Mouse (Mus musculus): ENCODE measurements around the gene Dnajc11. TPM values are rescaled to one million over a fixed set of nuclear protein-coding genes. Genes with fewer than 3 reads are reported as not detected.

Dnajc11 gene
- total RNA-seq, 2 experiments from 2014 or later: 66.9 to 70.5 TPM

DNA sequence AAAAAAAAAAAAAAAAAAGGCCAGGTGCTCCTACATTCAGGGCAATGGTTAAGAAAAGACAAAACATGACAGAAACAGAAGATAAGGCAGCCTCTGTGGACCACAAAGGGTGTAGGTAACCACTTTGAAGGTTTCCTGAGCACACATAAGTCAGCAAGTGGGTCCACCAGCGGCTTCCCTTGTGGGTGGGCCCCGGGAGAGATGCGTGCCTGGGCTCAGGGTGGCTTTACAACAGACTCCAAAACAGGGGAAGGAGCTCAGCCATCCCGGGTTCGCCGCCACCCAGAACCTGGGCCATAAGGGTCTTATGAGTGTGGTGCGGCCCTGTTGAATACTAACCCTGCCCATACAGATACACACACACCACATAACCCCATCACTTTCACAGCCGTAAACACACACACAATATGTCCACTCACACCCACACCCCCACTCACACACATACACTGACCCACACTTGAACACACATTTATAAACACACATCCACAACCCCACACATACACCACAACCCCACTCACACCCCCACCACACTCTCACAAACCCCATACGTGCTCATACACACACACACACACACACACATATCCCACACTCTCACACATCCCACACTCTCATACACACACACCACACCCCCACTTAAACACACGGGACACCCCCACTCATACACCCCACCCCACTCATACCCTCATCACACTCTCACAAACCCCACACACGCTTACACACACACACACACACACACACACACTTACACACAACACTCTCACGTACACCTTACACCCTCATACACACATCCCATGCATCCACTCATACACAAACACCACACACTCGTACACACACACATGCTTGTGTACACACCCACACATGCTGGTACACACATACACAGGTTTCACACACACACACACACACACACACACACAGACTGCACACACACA is 651 bp upstream of the Dnajc11 start:
- DNase-seq (ENCODE audit: low spot score in 2 of 2): no peak

DNA sequence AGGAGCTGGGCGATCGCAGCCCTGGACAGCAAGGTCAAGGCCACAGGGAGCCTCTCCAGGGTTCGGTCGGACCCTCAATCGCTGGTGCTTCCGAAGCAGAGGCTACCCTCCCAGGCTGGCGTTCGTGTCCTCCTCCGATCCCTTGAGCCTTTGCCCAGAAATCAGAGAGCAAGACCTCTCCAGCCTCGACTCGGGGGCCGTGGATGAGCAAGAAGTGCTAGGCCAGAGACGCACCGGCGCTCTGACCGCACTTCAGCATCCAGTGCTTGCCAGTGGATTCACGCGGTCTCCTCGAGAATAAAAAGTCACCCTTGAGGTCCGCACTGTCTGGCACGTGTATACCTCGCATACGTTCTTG is 703 bp downstream of the Dnajc11 start:
- DNase-seq (ENCODE audit: low spot score in 2 of 2): no peak

- DNase-seq (ENCODE audit: low spot score in 2 of 2): no peak
Observed at GRCm38 (mm10) chr4:151937441-151937840, 4.0 kb downstream of the Dnajc11 start.

GRCm38 (mm10) chr4:151938089-151938488 is 4.6 kb downstream of the Dnajc11 start:
- DNase-seq (ENCODE audit: low spot score in 2 of 2): no peak

DNA sequence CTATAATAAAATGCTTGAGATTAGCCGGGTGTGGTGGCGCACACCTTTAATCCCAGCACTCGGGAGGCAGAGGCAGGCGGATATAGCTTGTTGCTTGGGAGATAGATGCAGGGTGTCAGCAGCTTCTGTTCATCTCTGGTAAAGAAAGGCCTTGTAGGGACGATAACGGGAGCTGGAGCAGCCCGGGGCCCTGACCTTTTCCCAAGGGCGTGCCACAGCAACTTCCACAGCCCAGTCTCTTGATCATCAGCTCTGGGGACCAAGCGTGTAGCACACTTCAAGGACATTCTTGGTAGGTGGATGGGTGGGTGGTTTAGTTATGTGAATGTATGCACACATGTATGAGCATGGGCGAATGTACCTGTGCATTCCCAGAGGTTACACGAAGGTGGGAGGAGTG is 12.7 kb downstream of the Dnajc11 start:
- no peak for DNase-seq (ENCODE audit: low spot score in 2 of 2)

- no peak for DNase-seq (ENCODE audit: low spot score in 2 of 2)
Observed at GRCm38 (mm10) chr4:151948497-151949471, 15.3 kb downstream of the Dnajc11 start.

- no peak for DNase-seq (ENCODE audit: low spot score in 2 of 2)
Observed at GRCm38 (mm10) chr4:151953209-151953608, 19.7 kb downstream of the Dnajc11 start.

DNA sequence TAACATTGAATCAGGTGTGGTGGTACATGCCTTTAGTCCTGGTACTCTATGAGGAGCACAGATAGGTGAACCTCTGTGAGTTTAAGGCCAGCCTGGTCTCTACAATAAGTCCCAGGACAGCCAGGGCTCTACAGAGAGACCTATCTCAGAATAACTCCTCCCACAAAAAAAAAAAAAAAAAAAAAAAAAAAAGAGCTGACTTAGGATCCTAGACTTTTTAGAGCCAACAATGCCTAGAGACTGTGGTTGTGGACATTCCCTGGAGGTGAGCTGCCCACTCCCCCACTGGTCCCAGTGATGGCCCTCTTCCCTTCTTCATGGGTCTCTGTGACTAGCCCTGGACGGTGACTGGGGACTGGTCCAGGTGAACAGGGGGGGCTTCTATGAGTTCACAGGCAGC is 22.3 kb downstream of the Dnajc11 start:
- DNase-seq (ENCODE audit: low spot score in 2 of 2): no peak

- no peak for DNase-seq (ENCODE audit: low spot score in 2 of 2)
Observed at GRCm38 (mm10) chr4:151957584-151958315, 24.3 kb downstream of the Dnajc11 start.

DNA sequence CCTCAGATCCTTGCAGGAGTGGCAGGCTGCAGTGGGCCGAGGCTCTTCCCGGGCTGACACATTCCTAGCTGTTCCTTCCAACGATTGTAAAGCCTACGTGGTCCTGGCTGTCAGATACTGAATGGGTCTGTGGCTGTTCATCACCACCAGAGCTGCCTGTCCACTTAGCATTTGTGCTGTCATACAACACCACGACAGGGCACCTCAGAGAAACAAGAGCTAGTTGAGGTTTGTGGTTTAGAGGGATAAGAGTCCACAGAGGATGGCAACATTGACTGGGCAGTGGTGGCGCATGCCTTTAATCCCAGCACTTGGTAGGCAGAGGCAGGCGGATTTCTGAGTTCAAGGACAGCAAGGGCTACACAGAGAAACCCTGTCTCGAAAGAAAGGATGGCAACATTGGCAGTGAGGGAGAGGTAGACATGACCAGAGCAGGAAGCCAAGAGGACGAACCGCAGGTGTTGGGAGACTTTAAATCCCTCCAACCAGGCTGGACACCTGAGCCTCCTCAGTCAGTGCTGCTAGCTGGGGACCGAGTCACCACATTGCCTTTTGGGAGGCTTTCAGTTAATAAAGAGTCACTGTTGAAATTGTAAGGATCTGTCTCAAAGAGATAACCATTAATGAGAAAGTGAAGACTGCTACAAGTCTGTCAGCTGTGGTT is 26.5 kb downstream of the Dnajc11 start:
- no peak for DNase-seq (ENCODE audit: low spot score in 2 of 2)

DNA sequence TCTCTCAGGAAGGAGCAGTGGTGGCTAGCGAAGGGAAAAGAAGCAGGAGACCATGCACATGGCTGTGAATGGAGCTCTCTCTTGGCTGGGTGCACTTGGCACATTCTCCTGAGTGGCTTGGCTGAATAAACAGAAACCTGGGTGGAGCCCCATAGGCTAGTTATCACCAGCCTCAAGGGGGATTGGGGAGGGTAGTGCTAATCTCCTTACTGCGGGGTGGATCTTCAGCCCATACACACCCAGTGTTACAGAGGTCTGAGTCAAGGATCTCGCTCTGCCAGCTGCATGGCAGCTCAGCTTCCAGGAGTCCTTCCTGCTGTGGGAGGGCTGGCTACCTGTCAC is 27.0 kb downstream of the Dnajc11 start:
- DNase-seq (ENCODE audit: low spot score in 2 of 2): no peak

DNA sequence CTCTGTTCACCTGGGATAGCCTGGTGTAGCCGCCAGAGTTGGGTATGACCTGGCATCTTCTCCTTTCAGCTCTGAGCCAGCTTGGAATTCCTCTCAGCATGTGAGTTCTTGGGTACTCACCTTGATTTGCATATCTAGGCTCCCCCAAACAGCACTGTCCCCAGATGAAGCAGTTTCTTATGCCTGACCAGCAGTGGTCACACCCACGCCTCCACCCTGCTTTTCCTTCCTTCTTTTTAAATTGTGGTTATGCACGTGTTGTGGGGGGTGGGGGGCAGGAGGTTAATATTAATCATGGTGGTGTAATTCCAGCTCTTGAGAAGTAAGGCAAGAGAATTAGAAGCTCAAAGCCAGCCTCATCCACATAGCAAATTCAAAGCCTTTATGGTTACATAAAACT is 29.3 kb downstream of the Dnajc11 start:
- no peak for DNase-seq (ENCODE audit: low spot score in 2 of 2)

DNA sequence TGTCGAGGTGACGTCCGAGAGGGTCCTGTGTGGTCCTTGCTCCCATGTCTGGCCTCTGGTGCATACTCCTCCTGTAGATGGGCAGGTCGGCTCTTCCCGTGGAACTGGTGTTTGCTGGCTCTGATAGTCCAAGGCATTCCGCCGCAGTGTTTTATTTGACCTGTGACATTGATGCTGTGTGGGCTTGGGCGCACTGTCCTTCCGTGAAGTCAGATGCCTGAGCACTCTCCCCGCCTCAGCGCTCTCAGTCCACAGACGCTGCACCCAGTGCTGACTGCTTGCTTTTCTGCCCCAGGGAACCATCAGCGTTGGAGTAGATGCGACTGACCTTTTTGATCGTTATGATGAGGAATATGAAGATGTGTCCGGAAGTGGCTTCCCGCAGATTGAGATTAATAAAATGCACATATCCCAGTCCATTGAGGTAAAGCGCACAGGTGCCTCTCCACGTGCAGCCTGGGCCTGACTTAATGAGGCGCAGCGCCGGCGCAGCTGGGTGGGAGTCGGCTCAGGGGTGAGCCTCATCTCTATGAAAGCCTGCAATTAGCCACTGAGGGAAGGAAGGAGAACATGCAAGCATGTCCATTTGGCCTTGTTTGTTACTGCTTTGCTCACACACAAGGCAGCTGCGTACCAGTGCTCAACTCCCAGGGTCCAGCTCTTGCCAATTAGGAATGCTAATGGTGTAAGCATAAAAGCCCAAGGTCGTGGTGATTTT is 34.9 kb downstream of the Dnajc11 start:
- no peak for DNase-seq (ENCODE audit: low spot score in 2 of 2)

GRCm38 (mm10) chr4:151972221-151972967 is 38.9 kb downstream of the Dnajc11 start:
- no peak for DNase-seq (ENCODE audit: low spot score in 2 of 2)

DNA sequence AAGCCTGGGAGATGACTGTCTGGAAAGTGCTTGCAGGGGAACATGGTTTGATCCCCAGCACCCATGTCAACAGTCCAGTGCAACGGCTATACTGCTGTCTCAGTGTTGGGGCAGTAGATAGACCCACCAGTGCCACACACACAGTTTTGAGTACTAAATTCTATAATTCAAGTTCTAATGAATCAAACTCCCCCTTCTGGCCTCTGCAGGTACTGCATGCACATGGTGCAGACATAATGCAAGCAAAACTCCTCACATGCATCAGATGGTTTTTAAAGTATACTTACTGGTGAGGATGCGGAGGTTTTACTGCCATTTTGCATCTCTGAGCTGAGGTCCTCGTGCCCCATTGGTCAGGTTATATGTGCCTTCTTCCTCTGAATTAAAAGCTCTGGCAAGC is 42.0 kb downstream of the Dnajc11 start:
- peak in 1 of 2 experiments; percentile 48 for DNase-seq (ENCODE audit: low spot score in 2 of 2)

GRCm38 (mm10) chr4:151977748-151978147 is 44.3 kb downstream of the Dnajc11 start:
- DNase-seq (ENCODE audit: low spot score in 2 of 2): peak; percentile 89 to 90

DNA sequence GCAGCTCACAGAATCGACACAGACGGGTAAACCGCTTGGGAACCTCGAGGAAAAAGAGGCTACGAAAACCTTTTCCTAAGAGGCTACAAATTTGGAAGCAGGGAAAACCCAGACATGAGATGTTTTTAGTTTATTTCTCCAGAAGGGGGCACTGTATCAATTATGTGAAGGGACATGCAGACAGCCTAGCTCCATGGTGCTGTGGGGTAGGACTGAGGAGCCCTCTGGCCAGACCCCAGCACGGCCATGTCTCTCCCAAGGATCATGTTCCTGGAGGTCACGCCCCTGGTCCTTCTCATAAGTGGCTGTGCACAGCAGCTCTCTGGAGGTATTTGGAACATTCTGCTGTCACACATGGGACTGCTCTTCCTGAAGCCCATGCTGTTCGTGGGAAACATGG is 47.2 kb downstream of the Dnajc11 start:
- DNase-seq (ENCODE audit: low spot score in 2 of 2): no peak

DNA sequence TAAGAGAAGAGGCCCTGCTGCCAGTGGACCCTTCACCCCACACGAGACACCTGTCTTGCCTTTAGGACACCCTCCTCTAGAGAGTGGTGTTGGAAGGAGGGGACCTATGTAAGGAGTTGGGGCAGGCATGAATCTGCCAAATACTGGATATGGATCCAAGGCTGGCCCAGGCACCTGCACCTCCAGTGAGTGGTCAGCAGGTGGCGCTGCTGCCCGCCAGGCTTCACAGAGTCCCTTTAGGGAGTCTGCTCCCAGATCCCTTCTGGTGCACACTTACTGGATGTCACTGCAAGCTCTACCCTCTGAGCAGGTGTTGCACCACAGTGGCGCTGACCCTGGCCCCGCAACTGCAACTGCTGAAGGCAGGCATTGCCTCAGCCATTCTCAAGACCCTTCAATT is 47.9 kb downstream of the Dnajc11 start:
- DNase-seq (ENCODE audit: low spot score in 2 of 2): peak; percentile 85 to 88

DNA sequence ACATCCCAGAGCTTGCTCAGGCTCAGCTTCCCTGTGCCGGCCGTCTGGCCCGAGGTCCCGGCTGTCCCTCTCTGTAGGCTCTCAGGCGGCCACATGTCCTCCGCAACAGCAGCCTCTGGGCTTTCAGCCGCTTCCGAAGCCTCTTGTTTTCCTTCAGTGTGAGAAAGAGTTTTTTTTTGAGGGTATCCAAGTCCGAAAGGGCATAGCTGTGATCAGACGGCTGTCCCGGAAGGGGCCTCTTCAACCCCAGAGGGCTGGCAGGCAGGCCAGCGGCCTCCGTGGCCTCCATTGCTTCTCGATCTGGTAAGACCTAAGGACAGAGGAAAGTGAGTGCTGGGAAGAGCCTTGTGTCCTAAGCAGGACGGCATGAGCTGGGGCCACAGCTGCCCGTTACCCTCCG is 49.6 kb downstream of the Dnajc11 start:
- no peak for DNase-seq (ENCODE audit: low spot score in 2 of 2)

Data from layer of hippocampus, postnatal 14 days (tissue).